Mouse (Mus musculus) lung, embryonic 15.5 days (tissue): ENCODE data around the gene Tor1aip2. TPM values are rescaled to one million over a fixed set of nuclear protein-coding genes. Genes with fewer than 3 reads are reported as not detected.

ENCODE experiments used
- polyA plus RNA-seq: library from polyadenylated mRNA; unstranded; fragments of >200 nt; fragmentation: Nextera tagmentation; extraction: Ambion mirVana; gene quantifications from 2 replicates; pipeline ENCODE4 v1.2.1, GENCODE M21; 2015

Tor1aip2 gene
- polyA plus RNA-seq, 1 experiment from 2014 or later: 110 TPM

Other genes starting within 250 kb of the Tor1aip2 start
- 46.5 and 48.6 TPM in 2 replicates for gene Qsox1, start 222.5 kb upstream of the Tor1aip2 start, polyA plus RNA-seq
- gene Cep350, start 62.1 kb upstream of the Tor1aip2 start, polyA plus RNA-seq: 10.6 and 10.8 TPM in 2 replicates
- gene Tor1aip1, start 1.1 kb downstream of the Tor1aip2 start, polyA plus RNA-seq: 43.6 and 50.9 TPM in 2 replicates
- 0.78 and 0.89 TPM in 2 replicates for gene Fam163a, start 169.6 kb downstream of the Tor1aip2 start, polyA plus RNA-seq